Mouse (Mus musculus) kidney, adult 2 months (tissue): Measurements from ENCODE around the gene Usp36.

Experiments used
- CTCF ChIP-seq: fragments of 200-500 bp; conservative IDR thresholded peaks from 2 replicates; pipeline ENCODE4 v1.5.1; 2011; ENCODE audit warnings: low read depth, mild to moderate bottlenecking, control low read depth, low read length, moderate library complexity, mixed read lengths; ENCODE audit not compliant: insufficient read depth, insufficient read length
- POLR2A ChIP-seq: fragments of 200-500 bp; IDR thresholded peaks from one replicate; pipeline ENCODE4 v1.6.1; 2011; ENCODE audit warnings: low read depth, low read length, control low read depth

DNA sequence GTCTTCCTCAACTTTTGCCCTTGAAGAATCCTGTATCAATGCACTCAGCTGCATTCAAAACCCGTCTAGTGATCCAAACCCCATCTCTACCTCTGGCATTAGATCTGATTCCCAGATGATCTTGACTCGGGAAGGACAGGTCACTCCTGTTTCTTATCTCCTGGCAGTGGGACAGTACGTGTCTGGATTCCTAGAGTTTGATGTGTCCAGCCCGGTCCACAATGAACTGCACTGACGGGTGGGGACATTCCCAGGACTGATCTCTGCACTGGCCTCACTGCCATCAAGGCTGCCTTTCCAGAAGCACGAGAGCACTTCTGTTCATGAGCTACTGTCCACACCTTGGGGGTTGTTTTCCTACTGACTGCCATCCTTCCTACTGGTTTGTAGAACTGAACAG is 73.6 kb downstream of the Usp36 start:
- no peak for TF ChIP-seq CTCF
- TF ChIP-seq POLR2A, result no peak
